Mouse (Mus musculus): Measurements from ENCODE around the gene Zfp352. TPM values are rescaled to one million over a fixed set of nuclear protein-coding genes. Genes with fewer than 3 reads are reported as not detected.
"Not testable (repeated sequence)": the region's sequence is repeated elsewhere in the genome, so short reads cannot be mapped to it uniquely, and the experiment has no call there.

Gene Zfp352
- polyA plus RNA-seq (2015; fragmentation: Nextera tagmentation; extraction: Ambion mirVana): not detected in 2 replicates

- Histone ChIP-seq H3K27ac (no peak within 1 kb of the TSS), H3K4me2 (no peak within 1 kb of the TSS), H3K27me3 (no peaks in the 10 kb centered on the region), H3K9ac (no peak within 1 kb of the TSS), H3K36me3 (no peaks in the 10 kb centered on the region), H3K9me3 (replicated peaks) (no peaks in the 10 kb centered on the region), H3K4me1 (replicated peaks) (no peaks in the 10 kb centered on the region), H3K4me3 (no peak within 1 kb of the TSS)
- WGBS: 85% methylated on average over 2 of the region's 2 CpGs
- ATAC-seq (replicated peaks; ENCODE audit: insufficient number of reproducible peaks, insufficient read depth, low FRiP score, low read depth): no peak
Observed at GRCm38 (mm10) chr4:90218520-90218919, at the start of gene Zfp352. Gene Zfp352 (plus strand): TSS chr4:90218820.

- Histone ChIP-seq H3K36me3 (no peaks in the 10 kb centered on the region), H3K9me3 (replicated peaks) (no peaks in the 10 kb centered on the region), H3K9ac (no peak overlapping the region), H3K4me2 (no peak overlapping the region), H3K27ac (no peak overlapping the region), H3K27me3 (no peaks in the 10 kb centered on the region), H3K4me3 (no peak overlapping the region), H3K4me1 (replicated peaks) (no peaks in the 10 kb centered on the region)
- ATAC-seq (replicated peaks; ENCODE audit: insufficient number of reproducible peaks, insufficient read depth, low FRiP score, low read depth): no peak
- 64% methylated on average over 3 of the region's 3 CpGs for WGBS
Observed at GRCm38 (mm10) chr4:90170890-90171483, 47.6 kb upstream of the Zfp352 start.

- no peaks in the 10 kb centered on the region for H3K36me3 ChIP-seq
- no peaks in the 10 kb centered on the region for H3K27me3 ChIP-seq
- no peak overlapping the region for H3K9ac ChIP-seq
- no peaks in the 10 kb centered on the region for H3K9me3 ChIP-seq (replicated peaks)
- no peaks in the 10 kb centered on the region for H3K4me1 ChIP-seq (replicated peaks)
- WGBS: 62% methylated on average over 1 of the region's 1 CpGs
- no peak overlapping the region for H3K4me2 ChIP-seq
- H3K4me3 ChIP-seq: no peak overlapping the region
- ATAC-seq (replicated peaks; ENCODE audit: insufficient number of reproducible peaks, insufficient read depth, low FRiP score, low read depth): no peak
- H3K27ac ChIP-seq: no peak overlapping the region
Observed at GRCm38 (mm10) chr4:90174036-90174435, 44.6 kb upstream of the Zfp352 start.

GRCm38 (mm10) chr4:90203421-90203820 is 15.2 kb upstream of the Zfp352 start:
- Histone ChIP-seq H3K9me3 (replicated peaks) (no peaks in the 10 kb centered on the region), H3K27ac (no peak overlapping the region), H3K4me3 (no peak overlapping the region), H3K4me1 (replicated peaks) (no peaks in the 10 kb centered on the region), H3K4me2 (no peak overlapping the region), H3K27me3 (no peaks in the 10 kb centered on the region), H3K36me3 (no peaks in the 10 kb centered on the region), H3K9ac (no peak overlapping the region)
- 67% methylated on average over 5 of the region's 5 CpGs for WGBS
- no peak for ATAC-seq (replicated peaks; ENCODE audit: insufficient number of reproducible peaks, insufficient read depth, low FRiP score, low read depth)

- Histone ChIP-seq H3K27me3 (no peaks in the 10 kb centered on the region), H3K9ac (no peak overlapping the region), H3K9me3 (replicated peaks) (no peaks in the 10 kb centered on the region), H3K36me3 (no peaks in the 10 kb centered on the region), H3K4me3 (no peak overlapping the region), H3K4me1 (replicated peaks) (no peaks in the 10 kb centered on the region), H3K27ac (no peak overlapping the region), H3K4me2 (no peak overlapping the region)
- 61% methylated on average over 1 of the region's 1 CpGs for WGBS
- no peak for ATAC-seq (replicated peaks; ENCODE audit: insufficient number of reproducible peaks, insufficient read depth, low FRiP score, low read depth)
Observed at GRCm38 (mm10) chr4:90211475-90211874, 7.1 kb upstream of the Zfp352 start.

GRCm38 (mm10) chr4:90212076-90212475 is 6.5 kb upstream of the Zfp352 start:
- 62% methylated on average over 3 of the region's 3 CpGs for WGBS
- H3K4me2 ChIP-seq: no peak overlapping the region
- H3K9ac ChIP-seq: no peak overlapping the region
- no peaks in the 10 kb centered on the region for H3K4me1 ChIP-seq (replicated peaks)
- no peaks in the 10 kb centered on the region for H3K27me3 ChIP-seq
- no peaks in the 10 kb centered on the region for H3K36me3 ChIP-seq
- ATAC-seq (replicated peaks; ENCODE audit: insufficient number of reproducible peaks, insufficient read depth, low FRiP score, low read depth): no peak
- no peak overlapping the region for H3K27ac ChIP-seq
- H3K4me3 ChIP-seq: no peak overlapping the region
- H3K9me3 ChIP-seq (replicated peaks): no peaks in the 10 kb centered on the region

- not testable (repeated sequence) for H3K4me1 ChIP-seq (replicated peaks); H3K9ac ChIP-seq; H3K27me3 ChIP-seq; H3K36me3 ChIP-seq; ATAC-seq (replicated peaks; ENCODE audit: insufficient number of reproducible peaks, insufficient read depth, low FRiP score, low read depth); H3K9me3 ChIP-seq (replicated peaks); H3K27ac ChIP-seq; H3K4me3 ChIP-seq; H3K4me2 ChIP-seq
- 90% methylated on average over 5 of the region's 5 CpGs for WGBS
Observed at GRCm38 (mm10) chr4:90235646-90236045, 17.0 kb downstream of the Zfp352 start.

- ATAC-seq (replicated peaks; ENCODE audit: insufficient number of reproducible peaks, insufficient read depth, low FRiP score, low read depth): no peak
- Histone ChIP-seq H3K4me2 (no peak overlapping the region), H3K4me1 (replicated peaks) (no peaks in the 10 kb centered on the region), H3K9me3 (replicated peaks) (peaks cover 7% of the 10 kb centered on the region; the same call in 1 of the 2 replicates), H3K27ac (no peak overlapping the region), H3K4me3 (no peak overlapping the region), H3K36me3 (no peaks in the 10 kb centered on the region), H3K27me3 (no peaks in the 10 kb centered on the region), H3K9ac (no peak overlapping the region)
Observed at GRCm38 (mm10) chr4:90269781-90270180, 51.2 kb downstream of the Zfp352 start.

All from heart, embryonic 15.5 days (tissue).